Mouse (Mus musculus): ENCODE measurements around the gene Gli1. TPM values are rescaled to one million over a fixed set of nuclear protein-coding genes. Genes with fewer than 3 reads are reported as not detected.
A peak's percentile ranks its signal among the peaks of the same experiment; 100 is the strongest.

Gli1 gene
- total RNA-seq (2017), result not detected in 3 replicates

DNA sequence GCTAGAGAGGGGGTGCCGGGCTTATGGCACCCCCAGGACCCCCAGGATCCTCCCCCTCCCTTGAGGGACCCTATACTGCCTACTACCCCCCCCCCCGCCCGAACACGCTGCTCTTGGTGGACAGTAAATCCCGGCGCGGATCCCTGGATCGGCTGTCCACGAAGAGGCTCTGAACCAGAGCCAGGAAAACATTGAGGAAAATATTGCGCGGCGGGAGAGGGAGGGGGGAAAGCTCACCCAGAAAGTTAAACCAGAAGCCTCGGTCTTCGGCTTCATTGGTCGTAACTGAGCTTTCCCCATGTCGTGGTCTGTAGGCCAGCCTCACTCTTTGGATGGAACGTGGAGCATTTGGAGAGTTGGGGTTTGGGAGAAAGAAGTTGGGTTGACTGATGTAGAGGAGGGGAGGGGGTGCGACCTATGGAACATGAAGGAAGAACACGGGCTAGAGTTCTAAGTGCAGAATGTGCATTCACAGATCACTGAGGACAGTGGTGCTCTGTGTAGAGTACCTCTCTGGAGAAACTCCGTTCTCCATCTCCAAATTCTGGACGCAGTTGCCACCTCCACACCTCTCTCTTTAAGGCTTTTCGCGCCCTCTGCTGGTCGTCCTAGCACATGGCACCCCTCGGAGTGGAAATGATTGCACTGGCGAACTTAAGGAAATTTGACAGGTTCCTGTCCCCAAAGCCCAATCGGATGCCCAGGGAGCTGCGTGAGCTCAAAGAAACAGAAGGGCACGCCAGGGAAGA lies at the start of gene Gli1:
Gli1 (minus strand) TSS at position 84 of the 749 bp plus-strand sequence.
- ATAC-seq (replicated peaks; ENCODE audit: insufficient number of reproducible peaks, low FRiP score, low TSS enrichment, poor library complexity, severe bottlenecking), result peak; percentile 66

DNA sequence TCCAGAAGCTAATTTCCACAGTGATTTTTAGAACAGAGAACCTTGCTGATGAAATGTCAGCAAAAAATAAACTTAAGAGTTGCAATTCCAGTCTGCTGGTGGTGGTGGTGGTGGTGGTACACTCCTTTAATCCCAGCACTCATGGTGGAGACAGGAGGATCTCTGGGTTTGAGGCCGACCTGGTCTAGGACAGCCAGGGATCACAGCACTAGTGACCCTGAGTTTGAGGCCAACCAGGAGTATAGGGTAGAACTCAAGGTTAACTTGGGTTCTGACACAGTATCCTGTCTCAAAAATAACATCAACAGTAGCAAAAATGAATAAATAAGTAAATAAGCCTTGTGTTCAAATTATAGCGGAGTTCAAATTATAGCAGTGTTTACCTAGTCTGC lies 40.0 kb upstream of the Gli1 start:
- ATAC-seq (replicated peaks; ENCODE audit: insufficient number of reproducible peaks, low FRiP score, low TSS enrichment, poor library complexity, severe bottlenecking), result no peak

DNA sequence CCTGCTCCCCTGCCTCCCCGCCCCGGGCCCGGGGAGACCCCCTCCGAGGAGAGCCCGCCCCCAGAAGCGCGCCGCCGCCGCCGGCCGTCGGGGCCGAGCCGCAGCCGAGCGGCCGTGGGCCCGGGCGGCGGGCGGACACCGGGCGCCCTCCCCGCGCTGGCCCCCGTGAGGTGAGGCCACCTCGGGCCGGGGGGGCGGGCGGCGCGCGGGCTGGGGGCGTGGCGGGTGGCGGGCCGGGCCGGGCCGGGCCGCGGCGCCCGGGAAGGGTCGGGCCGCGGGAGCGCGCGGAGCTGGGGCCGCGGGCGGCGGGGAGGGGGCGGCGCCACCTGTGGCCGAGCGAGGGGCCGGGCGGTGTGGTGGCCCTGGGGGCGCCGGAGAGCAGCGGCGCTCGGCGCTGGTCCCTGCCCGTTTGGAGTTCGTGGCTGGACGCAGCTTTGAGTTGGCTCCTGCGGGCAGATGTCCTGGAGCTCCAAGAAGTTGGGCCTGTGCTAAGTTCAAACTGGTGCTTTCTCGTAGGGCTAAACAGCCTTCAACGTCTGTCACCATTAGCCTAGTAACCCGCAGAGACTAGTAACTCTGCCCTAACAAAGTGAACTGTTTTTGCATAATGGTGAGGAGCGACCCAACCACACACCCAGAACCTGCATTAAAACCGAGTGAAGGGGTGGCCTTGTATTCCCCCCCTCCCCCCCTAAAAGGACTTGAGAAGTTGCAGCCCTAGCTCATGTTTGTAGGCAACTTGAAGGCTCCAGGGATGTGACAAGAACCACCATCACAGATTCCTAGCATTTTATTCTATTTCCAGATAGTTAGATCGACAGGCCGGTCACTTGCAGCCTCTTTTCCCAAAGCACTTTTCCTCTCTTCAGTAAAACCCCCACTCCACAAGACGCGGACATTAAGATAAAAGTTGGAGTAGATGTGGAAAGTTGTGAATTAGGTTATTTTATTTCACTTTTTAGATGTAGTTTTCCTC lies 39.3 kb upstream of the Gli1 start:
- 0 out of 2 replicates have a peak, but pooled peaks have one; percentile 48 for ATAC-seq (replicated peaks; ENCODE audit: insufficient number of reproducible peaks, low FRiP score, low TSS enrichment, poor library complexity, severe bottlenecking)

DNA sequence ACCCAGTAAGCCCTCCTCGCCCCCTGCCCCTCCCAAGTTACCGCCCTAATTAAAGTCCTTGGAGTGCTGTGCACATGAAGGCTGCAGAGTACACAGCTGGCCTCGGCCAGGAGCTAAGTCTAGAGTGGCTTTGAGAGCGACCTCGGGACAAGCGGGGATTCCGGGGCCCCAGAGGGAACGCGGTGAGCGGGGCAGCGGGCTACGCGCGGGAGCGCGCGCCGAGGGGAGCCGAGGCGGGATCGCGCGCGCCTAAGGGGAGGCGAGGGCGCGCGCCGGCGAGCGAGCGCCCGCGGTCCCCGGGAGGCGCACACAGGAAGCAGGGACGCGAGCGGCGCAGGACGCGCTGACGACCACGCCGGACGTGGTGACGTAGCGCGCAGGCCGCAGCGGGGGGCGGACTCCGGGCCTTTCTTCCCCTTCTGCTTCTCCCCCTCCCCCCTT lies 38.5 kb upstream of the Gli1 start, which contains the start of gene R3hdm2:
R3hdm2 (plus strand) TSS at position 77 of the 441 bp plus-strand sequence.
- ATAC-seq (replicated peaks; ENCODE audit: insufficient number of reproducible peaks, low FRiP score, low TSS enrichment, poor library complexity, severe bottlenecking), result peak; percentile 92

DNA sequence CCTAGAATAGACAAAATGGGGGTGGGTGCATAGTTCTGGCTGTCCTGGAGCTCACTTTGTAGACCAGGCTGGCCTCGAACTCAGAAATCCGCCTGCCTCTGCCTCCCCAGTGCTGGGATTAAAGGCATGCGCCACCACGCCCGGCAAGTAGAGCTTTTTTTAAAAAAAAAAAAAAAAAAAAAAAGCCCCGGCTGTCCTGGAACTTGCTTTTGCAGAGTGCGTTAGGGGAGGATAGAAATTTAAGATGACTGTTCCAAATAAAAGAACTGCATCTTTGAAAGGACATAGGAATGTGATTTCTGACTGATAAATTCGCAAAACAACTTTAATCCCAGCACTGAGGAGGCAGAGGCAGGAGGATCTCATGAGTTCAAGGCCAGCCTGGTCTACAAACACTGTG lies 37.9 kb upstream of the Gli1 start:
- ATAC-seq (replicated peaks; ENCODE audit: insufficient number of reproducible peaks, low FRiP score, low TSS enrichment, poor library complexity, severe bottlenecking), result no peak

DNA sequence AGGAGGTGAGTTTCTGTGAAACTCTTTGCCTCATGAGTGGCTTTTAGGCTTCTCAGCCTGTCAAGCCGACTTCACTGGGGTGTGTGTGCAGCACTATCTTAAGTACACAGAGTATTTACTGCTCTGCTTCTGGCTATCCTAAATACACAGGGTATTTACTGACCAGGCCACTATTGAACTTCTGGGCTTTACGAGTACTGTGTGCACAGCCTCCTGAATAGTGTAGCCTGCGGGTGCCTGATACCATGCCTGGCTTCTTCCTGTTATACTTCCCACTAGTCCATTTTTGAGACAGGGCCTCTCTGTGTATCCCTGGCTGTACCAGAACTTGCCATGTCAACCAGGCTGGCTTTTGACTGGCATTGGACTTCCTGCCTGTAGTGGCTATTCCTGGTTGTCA lies 35.9 kb upstream of the Gli1 start:
- no peak for ATAC-seq (replicated peaks; ENCODE audit: insufficient number of reproducible peaks, low FRiP score, low TSS enrichment, poor library complexity, severe bottlenecking)

DNA sequence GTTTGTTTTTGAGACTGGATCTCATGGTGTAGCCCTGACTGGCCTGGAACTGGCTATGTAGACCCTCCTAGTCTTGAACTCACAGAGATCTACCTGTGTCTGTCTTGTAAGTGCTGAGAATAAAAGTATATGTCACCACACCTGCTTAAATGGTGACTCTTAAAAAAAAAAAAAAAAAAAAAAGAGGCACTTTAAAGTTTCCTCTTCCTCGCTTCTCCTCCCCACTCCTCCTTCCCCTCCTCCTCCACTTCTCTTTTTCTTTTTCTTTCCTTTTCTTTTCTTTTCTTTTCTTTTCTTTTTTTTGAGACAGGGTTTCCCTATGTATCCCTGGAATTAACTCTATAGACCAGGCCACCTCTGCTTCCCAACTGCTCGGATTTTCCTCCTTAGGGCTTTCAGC lies 29.2 kb upstream of the Gli1 start:
- no peak for ATAC-seq (replicated peaks; ENCODE audit: insufficient number of reproducible peaks, low FRiP score, low TSS enrichment, poor library complexity, severe bottlenecking)

DNA sequence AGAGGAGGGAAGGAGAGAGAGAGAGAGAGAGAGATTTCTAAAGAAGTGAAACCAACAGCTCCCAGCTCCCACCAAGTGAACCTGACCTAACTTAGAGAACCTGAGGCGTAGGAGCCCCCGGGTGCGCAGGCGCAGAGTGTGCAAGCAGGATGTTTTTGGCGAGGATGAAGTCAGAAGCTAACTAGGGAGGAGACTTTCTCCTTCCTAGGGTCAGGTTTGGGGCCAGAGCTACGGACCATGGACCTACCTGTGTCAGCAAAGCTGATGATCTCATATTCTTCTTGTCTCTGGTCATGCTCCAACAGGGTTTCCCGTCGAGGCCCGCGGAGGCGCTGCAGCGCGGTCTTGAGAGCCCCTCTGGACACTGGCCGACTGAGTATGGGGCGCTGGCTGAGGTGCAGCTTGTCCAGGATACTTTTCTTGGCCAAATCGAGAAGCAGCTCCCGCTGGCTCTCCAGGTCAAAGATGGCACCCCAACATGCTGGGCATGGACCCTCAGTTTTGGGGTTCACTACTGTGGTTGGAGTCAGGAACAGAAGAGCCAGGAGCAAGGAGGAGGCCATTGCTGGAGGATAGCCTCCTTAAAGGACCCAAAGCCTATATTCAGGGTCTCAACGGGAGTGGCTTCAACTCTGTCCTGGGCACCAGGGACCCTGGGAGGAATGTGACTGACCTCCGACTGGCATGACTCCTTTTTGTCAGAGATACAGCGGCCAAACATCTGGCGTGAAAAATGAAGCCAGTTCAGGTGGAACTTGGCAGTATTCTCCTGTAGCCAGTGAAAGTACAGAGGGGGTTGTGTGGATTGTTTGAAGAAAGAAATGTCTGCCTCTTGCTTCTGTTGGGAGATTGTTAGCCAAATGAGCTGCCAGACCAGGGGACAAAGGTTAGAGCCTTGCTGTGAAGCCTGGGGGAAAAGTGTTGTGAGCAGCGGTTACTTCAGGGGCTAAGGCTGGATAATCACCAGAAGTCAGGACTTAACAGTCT lies 28.4 kb upstream of the Gli1 start, which contains the start of gene Inhbc:
Inhbc (minus strand) TSS at position 598 of the 987 bp plus-strand sequence.
- no peak for ATAC-seq (replicated peaks; ENCODE audit: insufficient number of reproducible peaks, low FRiP score, low TSS enrichment, poor library complexity, severe bottlenecking)

DNA sequence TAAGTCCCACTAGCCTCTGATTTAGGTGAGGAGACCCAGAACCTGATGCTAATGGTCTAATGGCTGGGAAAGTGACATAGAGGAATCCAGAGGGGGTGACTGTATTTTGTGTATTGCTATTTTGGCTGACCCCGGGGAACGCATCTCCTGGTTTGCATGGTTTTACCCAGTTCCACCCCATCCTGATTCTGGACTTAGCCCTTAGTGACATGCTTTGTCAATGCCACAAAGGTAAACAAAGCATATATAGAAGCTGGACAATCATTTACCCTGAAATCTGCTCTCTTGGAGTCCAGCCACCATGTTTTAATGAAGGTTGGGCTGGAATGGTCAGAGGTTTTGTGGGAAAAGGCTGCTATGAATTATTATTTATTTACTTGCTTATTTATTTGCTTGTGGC lies 26.5 kb upstream of the Gli1 start:
- ATAC-seq (replicated peaks; ENCODE audit: insufficient number of reproducible peaks, low FRiP score, low TSS enrichment, poor library complexity, severe bottlenecking), result no peak

DNA sequence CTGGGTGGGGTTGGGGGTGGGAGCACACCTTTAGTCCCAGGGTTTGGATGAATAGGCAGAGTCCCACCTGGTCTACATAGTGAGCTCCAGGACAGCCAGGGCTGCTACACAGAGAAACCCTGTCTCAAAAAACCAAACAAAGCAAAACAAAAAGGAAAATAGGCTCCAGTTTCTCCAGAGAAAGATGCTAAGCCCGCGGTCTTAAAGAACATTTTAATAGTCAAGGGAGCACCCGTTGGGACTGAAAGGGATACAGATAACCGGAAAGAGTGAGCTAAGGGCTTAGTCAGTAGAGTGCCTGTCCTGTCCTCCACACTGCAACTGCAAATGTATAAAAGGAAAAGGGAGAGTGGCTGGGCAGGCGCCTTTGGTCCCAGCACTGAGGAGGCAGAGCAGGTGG lies 25.3 kb upstream of the Gli1 start:
- ATAC-seq (replicated peaks; ENCODE audit: insufficient number of reproducible peaks, low FRiP score, low TSS enrichment, poor library complexity, severe bottlenecking), result no peak

DNA sequence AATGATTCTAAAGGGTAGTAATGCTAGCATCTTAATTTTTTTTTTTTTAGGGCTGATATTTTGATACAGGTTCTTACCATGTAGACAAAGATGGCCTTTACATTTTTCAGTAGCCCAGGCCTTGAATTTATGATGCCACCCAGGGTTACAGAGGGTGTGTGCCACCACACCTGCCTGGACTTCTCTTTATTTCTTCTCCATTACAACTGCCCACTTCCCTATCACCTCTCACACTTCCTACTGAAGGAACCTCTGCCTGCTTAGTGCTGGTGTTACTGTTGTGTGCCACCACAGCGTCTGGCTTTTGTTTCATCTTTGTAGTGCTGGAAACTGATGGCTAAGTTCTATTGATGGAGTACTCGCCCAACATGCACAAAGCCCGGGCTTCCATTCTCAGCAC lies 18.9 kb upstream of the Gli1 start:
- ATAC-seq (replicated peaks; ENCODE audit: insufficient number of reproducible peaks, low FRiP score, low TSS enrichment, poor library complexity, severe bottlenecking), result peak; percentile 67; the same call in 1 of the 2 replicates

DNA sequence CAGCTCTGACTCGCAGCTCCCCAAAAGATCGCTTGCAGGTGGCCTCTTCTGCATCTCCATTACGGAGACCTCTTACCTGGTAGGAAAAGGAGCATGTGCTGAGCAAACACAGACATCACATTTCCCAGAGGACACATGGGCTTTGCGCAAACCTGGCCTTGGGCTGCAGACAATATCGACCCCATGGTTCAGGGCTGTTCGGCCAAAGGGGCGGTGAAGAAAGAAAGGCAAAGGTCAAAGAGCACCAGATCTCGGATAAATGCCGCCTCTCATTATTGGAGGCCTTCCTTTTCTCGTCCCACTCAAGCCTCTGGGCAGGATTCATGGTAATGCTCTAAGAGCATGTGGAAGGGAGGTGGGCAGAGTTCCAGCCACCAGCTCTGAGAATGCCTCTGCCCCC lies 13.6 kb upstream of the Gli1 start:
- no peak for ATAC-seq (replicated peaks; ENCODE audit: insufficient number of reproducible peaks, low FRiP score, low TSS enrichment, poor library complexity, severe bottlenecking)

DNA sequence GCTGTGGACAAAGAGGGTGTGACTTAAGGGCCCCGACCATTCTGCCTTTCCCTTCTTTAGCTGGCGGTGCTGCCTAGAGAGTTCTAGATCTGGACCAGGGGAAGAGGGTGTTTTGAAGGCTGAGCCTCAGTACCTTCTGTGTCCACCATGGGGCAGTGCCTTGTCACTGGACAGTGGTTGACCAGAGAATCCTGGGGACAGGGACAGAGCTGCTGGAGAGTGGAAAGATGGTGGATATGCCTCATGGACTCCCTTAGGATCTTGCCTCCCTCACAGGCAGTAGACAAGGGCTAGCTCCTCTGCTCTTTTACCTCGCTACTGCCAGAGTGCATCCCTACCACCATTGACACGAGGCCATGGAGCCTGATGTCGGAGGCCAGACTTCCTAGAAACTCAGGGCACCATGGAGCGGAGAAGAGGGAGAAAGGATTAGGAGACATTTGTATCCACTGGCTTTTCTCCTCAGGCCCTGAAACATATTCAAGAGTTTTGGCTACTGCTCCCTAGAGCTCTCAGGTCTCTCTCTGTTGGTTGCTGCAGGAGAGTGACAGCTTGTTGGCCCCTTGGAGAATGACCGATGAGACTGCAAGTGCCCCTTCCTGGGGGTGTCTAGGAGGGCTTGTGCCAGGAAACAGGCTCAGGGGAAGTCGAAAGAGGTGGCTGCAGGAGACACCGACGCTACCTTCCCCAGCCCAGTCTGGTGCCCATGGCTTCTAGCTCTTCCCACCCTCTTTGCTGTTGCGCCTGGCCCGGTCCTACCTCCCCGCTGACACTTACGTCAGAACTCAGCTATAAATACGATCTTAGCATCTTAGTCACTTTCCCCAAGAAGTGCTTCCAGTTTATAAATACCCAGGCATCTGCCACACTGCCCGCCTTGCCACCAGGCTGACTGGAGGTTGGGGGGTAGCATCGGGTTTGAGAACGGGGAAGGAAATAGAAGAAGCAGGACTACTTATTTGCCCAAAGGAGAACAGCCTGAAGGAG lies 12.4 kb upstream of the Gli1 start, which contains the start of gene Inhbe:
Inhbe (minus strand) TSS at position 503 of the 987 bp plus-strand sequence.
- 0 out of 2 replicates have a peak, but pooled peaks have one; percentile 13 for ATAC-seq (replicated peaks; ENCODE audit: insufficient number of reproducible peaks, low FRiP score, low TSS enrichment, poor library complexity, severe bottlenecking)

DNA sequence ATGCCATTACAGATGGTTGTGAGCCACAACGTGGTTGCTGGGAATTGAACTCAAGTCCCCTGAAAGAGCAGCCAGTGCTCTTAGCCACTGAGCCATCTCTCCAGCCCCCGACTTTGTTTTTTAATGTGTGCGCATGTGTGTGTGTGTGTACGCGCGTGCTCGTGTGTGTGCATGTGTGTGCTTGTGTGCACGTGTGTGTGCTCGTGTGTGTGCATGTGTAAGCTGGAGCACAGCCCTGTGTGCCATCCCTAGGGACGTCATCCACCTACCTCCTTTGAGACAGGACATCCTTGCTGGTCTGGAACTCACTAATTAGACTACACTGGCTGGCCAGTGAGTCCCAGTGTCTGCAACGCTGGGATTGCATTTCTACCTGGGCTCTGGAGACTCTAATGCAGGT lies 11.0 kb upstream of the Gli1 start:
- ATAC-seq (replicated peaks; ENCODE audit: insufficient number of reproducible peaks, low FRiP score, low TSS enrichment, poor library complexity, severe bottlenecking), result no peak

DNA sequence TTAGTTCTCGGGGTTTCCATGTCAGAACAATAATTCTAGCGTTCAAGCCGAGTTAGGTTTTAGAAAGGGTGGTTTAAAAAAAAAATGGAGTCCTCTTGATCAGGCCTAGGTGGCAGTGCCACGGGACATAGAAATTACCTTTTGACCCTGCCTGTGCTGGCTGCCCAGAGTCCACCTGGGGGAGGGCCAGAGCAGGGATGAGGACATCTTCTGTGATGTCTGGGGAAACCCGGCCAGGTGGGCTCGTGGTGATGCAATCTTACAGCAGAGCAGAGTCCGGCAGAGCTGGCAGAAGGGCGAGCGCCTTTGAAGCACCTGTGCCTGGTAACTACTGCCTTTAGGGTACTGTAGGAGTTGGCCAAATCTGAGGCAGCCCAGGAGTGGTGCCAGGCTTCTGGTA lies 10.4 kb upstream of the Gli1 start:
- no peak for ATAC-seq (replicated peaks; ENCODE audit: insufficient number of reproducible peaks, low FRiP score, low TSS enrichment, poor library complexity, severe bottlenecking)

DNA sequence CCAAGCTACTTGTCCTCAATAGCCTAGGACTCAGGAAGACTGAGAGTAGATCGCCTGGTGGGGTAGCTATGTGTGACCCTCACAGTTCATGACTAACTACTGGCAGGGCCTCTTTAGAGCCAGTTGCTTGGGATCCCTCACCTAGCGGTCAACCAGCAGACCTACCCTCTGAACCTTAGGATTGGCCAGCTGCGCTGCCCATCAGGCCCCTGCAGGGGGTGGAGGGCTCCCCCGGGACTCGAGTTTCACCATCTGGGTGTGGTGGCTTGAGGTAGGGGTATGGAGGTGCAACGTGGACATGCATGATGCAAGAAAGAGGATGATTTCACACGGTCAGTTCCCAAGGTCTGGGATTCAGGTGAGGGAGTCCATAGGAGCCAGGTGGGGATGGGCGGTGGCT lies 9.9 kb upstream of the Gli1 start:
- no peak for ATAC-seq (replicated peaks; ENCODE audit: insufficient number of reproducible peaks, low FRiP score, low TSS enrichment, poor library complexity, severe bottlenecking)

DNA sequence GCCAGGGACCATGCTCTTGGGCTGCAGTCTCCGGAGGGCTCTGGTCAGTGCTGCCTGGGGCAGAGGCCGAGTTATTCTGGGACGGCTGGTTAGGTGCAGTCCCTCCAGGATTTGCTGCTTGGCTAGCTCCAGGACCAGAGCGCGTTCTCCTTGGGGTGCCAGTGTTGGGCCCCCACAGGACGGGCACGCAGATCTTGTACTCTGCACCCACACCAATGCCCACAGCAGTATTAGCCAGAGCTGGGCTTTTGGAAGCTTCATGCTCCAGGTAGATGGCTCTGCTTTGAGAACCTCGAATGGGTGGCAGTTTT lies 9.5 kb upstream of the Gli1 start:
- no peak for ATAC-seq (replicated peaks; ENCODE audit: insufficient number of reproducible peaks, low FRiP score, low TSS enrichment, poor library complexity, severe bottlenecking)
